Mouse (Mus musculus): ENCODE measurements at regions not wholly inside any gene's neighbourhood (a gene's known extent, or its start where the extent isn't known, plus 50 kb on each side); places are given as distances from the start of the nearest gene placed in this dataset.
"Not testable (repeated sequence)": the region's sequence is repeated elsewhere in the genome, so short reads cannot be mapped to it uniquely, and the experiment has no call there.

- no peaks in the 10 kb centered on the region for H3K36me3 ChIP-seq
- no peaks in the 10 kb centered on the region for H3K9me3 ChIP-seq (replicated peaks)
- H3K27me3 ChIP-seq (ENCODE audit: low read depth, poor library complexity, severe bottlenecking), result no peaks in the 10 kb centered on the region
- H3K4me1 ChIP-seq, result no peaks in the 10 kb centered on the region
- no peak for DNase-seq (ENCODE audit: low spot score)
- WGBS, result 92% methylated on average over 6 of the region's 6 CpGs
- no peak overlapping the region for H3K4me3 ChIP-seq
- no peak overlapping the region for H3K27ac ChIP-seq
Measured at GRCm38 (mm10) chr15:62267536-62267935, 1344.7 kb upstream of the A1bg start.

GRCm38 (mm10) chr15:62266025-62266424 lies 1343.2 kb upstream of the A1bg start:
- Histone ChIP-seq H3K4me3 (no peak overlapping the region), H3K27ac (no peak overlapping the region), H3K9me3 (replicated peaks) (no peaks in the 10 kb centered on the region), H3K27me3 (ENCODE audit: low read depth, poor library complexity, severe bottlenecking) (no peaks in the 10 kb centered on the region), H3K36me3 (no peaks in the 10 kb centered on the region), H3K4me1 (no peaks in the 10 kb centered on the region)
- WGBS, result 94% methylated on average over 6 of the region's 6 CpGs
- no peak for DNase-seq (ENCODE audit: low spot score)

GRCm38 (mm10) chr15:62265484-62265937 lies 1342.7 kb upstream of the A1bg start:
- no peaks in the 10 kb centered on the region for H3K9me3 ChIP-seq (replicated peaks)
- DNase-seq (ENCODE audit: low spot score), result no peak
- no peak overlapping the region for H3K27ac ChIP-seq
- no peaks in the 10 kb centered on the region for H3K36me3 ChIP-seq
- H3K4me3 ChIP-seq, result no peak overlapping the region
- H3K27me3 ChIP-seq (ENCODE audit: low read depth, poor library complexity, severe bottlenecking), result no peaks in the 10 kb centered on the region
- WGBS, result 77% methylated on average over 4 of the region's 4 CpGs
- H3K4me1 ChIP-seq, result no peaks in the 10 kb centered on the region

- H3K9me3 ChIP-seq (replicated peaks), result no peaks in the 10 kb centered on the region
- H3K4me3 ChIP-seq, result no peak overlapping the region
- no peaks in the 10 kb centered on the region for H3K27me3 ChIP-seq (ENCODE audit: low read depth, poor library complexity, severe bottlenecking)
- H3K4me1 ChIP-seq, result no peaks in the 10 kb centered on the region
- H3K27ac ChIP-seq, result no peak overlapping the region
- H3K36me3 ChIP-seq, result no peaks in the 10 kb centered on the region
- DNase-seq (ENCODE audit: low spot score), result no peak
- WGBS, result 66% methylated on average over 1 of the region's 1 CpGs
Measured at GRCm38 (mm10) chr15:62264966-62265365, 1342.2 kb upstream of the A1bg start.

GRCm38 (mm10) chr15:62264183-62264582 lies 1341.4 kb upstream of the A1bg start:
- Histone ChIP-seq H3K27me3 (ENCODE audit: low read depth, poor library complexity, severe bottlenecking) (no peaks in the 10 kb centered on the region), H3K9me3 (replicated peaks) (no peaks in the 10 kb centered on the region)
- DNase-seq (ENCODE audit: low spot score), result no peak

GRCm38 (mm10) chr15:62262487-62262886 lies 1339.7 kb upstream of the A1bg start:
- 84% methylated on average over 5 of the region's 5 CpGs for WGBS
- Histone ChIP-seq H3K4me1 (peaks cover 6% of the 10 kb centered on the region), H3K9me3 (replicated peaks) (no peaks in the 10 kb centered on the region), H3K36me3 (no peaks in the 10 kb centered on the region), H3K27me3 (ENCODE audit: low read depth, poor library complexity, severe bottlenecking) (no peaks in the 10 kb centered on the region), H3K27ac (no peak overlapping the region), H3K4me3 (no peak overlapping the region)
- no peak for DNase-seq (ENCODE audit: low spot score)

More at GRCm38 (mm10) chr15:62264183-62264582, 1341.4 kb upstream of the A1bg start:
- no peak overlapping the region for H3K27ac ChIP-seq
- H3K36me3 ChIP-seq, result no peaks in the 10 kb centered on the region
- WGBS, result 90% methylated on average over 1 of the region's 1 CpGs
- no peaks in the 10 kb centered on the region for H3K4me1 ChIP-seq
- H3K4me3 ChIP-seq, result no peak overlapping the region

GRCm38 (mm10) chr15:62261520-62261919 lies 1338.7 kb upstream of the A1bg start:
- Histone ChIP-seq H3K27me3 (ENCODE audit: low read depth, poor library complexity, severe bottlenecking) (no peaks in the 10 kb centered on the region), H3K4me3 (no peak overlapping the region), H3K4me1 (peaks cover 6% of the 10 kb centered on the region), H3K27ac (no peak overlapping the region), H3K9me3 (replicated peaks) (no peaks in the 10 kb centered on the region), H3K36me3 (no peaks in the 10 kb centered on the region)
- WGBS, result 91% methylated on average over 2 of the region's 2 CpGs
- no peak for DNase-seq (ENCODE audit: low spot score)

- H3K4me1 ChIP-seq, result peaks cover 6% of the 10 kb centered on the region
- no peak overlapping the region for H3K27ac ChIP-seq
- no peaks in the 10 kb centered on the region for H3K9me3 ChIP-seq (replicated peaks)
- no peaks in the 10 kb centered on the region for H3K27me3 ChIP-seq (ENCODE audit: low read depth, poor library complexity, severe bottlenecking)
- 88% methylated on average over 5 of the region's 5 CpGs for WGBS
- DNase-seq (ENCODE audit: low spot score), result no peak
- H3K36me3 ChIP-seq, result no peaks in the 10 kb centered on the region
- no peak overlapping the region for H3K4me3 ChIP-seq
Measured at GRCm38 (mm10) chr15:62258611-62259010, 1335.8 kb upstream of the A1bg start.

- H3K4me1 ChIP-seq, result peaks cover 6% of the 10 kb centered on the region
- H3K4me3 ChIP-seq, result no peak overlapping the region
- DNase-seq (ENCODE audit: low spot score), result peak; percentile 36
- H3K36me3 ChIP-seq, result no peaks in the 10 kb centered on the region
- H3K27ac ChIP-seq, result no peak overlapping the region
- WGBS, result 59% methylated on average over 3 of the region's 3 CpGs
- no peaks in the 10 kb centered on the region for H3K9me3 ChIP-seq (replicated peaks)
- no peaks in the 10 kb centered on the region for H3K27me3 ChIP-seq (ENCODE audit: low read depth, poor library complexity, severe bottlenecking)
Measured at GRCm38 (mm10) chr15:62257955-62258354, 1335.1 kb upstream of the A1bg start.

GRCm38 (mm10) chr15:62257110-62257667 lies 1334.4 kb upstream of the A1bg start:
- Histone ChIP-seq H3K36me3 (no peaks in the 10 kb centered on the region), H3K4me1 (peaks cover 6% of the 10 kb centered on the region), H3K27me3 (ENCODE audit: low read depth, poor library complexity, severe bottlenecking) (no peaks in the 10 kb centered on the region), H3K4me3 (no peak overlapping the region), H3K9me3 (replicated peaks) (no peaks in the 10 kb centered on the region), H3K27ac (no peak overlapping the region)
- no peak for DNase-seq (ENCODE audit: low spot score)
- WGBS, result 85% methylated on average over 1 of the region's 1 CpGs

GRCm38 (mm10) chr15:62255571-62255970 lies 1332.8 kb upstream of the A1bg start:
- 97% methylated on average over 5 of the region's 5 CpGs for WGBS
- Histone ChIP-seq H3K27me3 (ENCODE audit: low read depth, poor library complexity, severe bottlenecking) (no peaks in the 10 kb centered on the region), H3K4me1 (peaks cover 6% of the 10 kb centered on the region), H3K4me3 (no peak overlapping the region), H3K9me3 (replicated peaks) (no peaks in the 10 kb centered on the region), H3K27ac (no peak overlapping the region), H3K36me3 (no peaks in the 10 kb centered on the region)
- DNase-seq (ENCODE audit: low spot score), result no peak

GRCm38 (mm10) chr15:62253724-62254123 lies 1330.9 kb upstream of the A1bg start:
- WGBS, result 91% methylated on average over 4 of the region's 4 CpGs
- H3K9me3 ChIP-seq (replicated peaks), result no peaks in the 10 kb centered on the region
- H3K36me3 ChIP-seq, result no peaks in the 10 kb centered on the region
- DNase-seq (ENCODE audit: low spot score), result no peak
- H3K4me3 ChIP-seq, result no peak overlapping the region
- peaks cover 6% of the 10 kb centered on the region for H3K4me1 ChIP-seq
- no peaks in the 10 kb centered on the region for H3K27me3 ChIP-seq (ENCODE audit: low read depth, poor library complexity, severe bottlenecking)
- H3K27ac ChIP-seq, result no peak overlapping the region

GRCm38 (mm10) chr15:62252078-62252833 lies 1329.4 kb upstream of the A1bg start:
- not testable (repeated sequence) for DNase-seq (ENCODE audit: low spot score)

More at GRCm38 (mm10) chr15:62252078-62252833, 1329.4 kb upstream of the A1bg start:
- H3K4me3 ChIP-seq; H3K9me3 ChIP-seq (replicated peaks); H3K36me3 ChIP-seq; H3K4me1 ChIP-seq; H3K27ac ChIP-seq; H3K27me3 ChIP-seq (ENCODE audit: low read depth, poor library complexity, severe bottlenecking): not testable (repeated sequence)
- 95% methylated on average over 2 of the region's 2 CpGs for WGBS

Data from limb, embryonic 10.5 days (tissue).